ENCODE assay signal across 26 mouse cellular contexts in genomic region chr12:72953089-72953488, GRCm38 (mm10). TPM values are rescaled to one million over a fixed set of nuclear protein-coding genes. Genes with fewer than 3 reads are reported as not detected.
DNase-seq lines count a peak whose midpoint lies in the region; ATAC-seq and TF ChIP-seq lines count a peak whose summit lies in the region.
"Had no signal": no experiment of that assay in that cellular context is flagged by ENCODE, and none has a peak within 500 bp of the region (broad histone marks: within the 10 kb centered on the region; RNA-seq: fewer than 3 reads in every experiment).

No protein-coding gene starts in this region.

- in situ Hi-C loops in CH12.LX (cut with MboI; ENCODE audit: low pct_ligation_motif_present, low pct_unique_long_range_greater_than_20kb, low sequenced_read_pairs): no loop called here

- peaks cover 19% of the 10 kb centered on the region for H3K79me2 ChIP-seq in CH12.LX (replicated peaks; ENCODE audit: control insufficient read depth, extremely low read depth, insufficient read depth, poor library complexity, severe bottlenecking)

- no peak overlapping the region for H3K27ac ChIP-seq in heart, embryonic 10.5 days
- H3K27ac ChIP-seq in CH12.LX (ENCODE audit: insufficient read depth, low read depth): peak overlapping the region; percentile 73
- no peak overlapping the region for H3K27ac ChIP-seq in neural tube, embryonic 15.5 days (replicated peaks)

- peak overlapping the region; percentile 54 for H3K4me2 ChIP-seq in CH12.LX (ENCODE audit: insufficient read depth, low read depth, poor library complexity, severe bottlenecking)
- H3K4me2 ChIP-seq in neural tube, embryonic 15.5 days: no peak overlapping the region

- no peak overlapping the region for H3K4me3 ChIP-seq in heart, embryonic 10.5 days
- peak overlapping the region; percentile 61 to 79 (median 78) for H3K4me3 ChIP-seq in CH12.LX (replicated peaks in 1 of 3; ENCODE audit: low read depth in 2 of 3, low read length in 2 of 3, poor library complexity in 1 of 3)
- H3K4me3 ChIP-seq in neural tube, embryonic 15.5 days (replicated peaks): no peak overlapping the region

- TF ChIP-seq POLR2A in CH12.LX (IDR thresholded peaks at IDR 0.05; ENCODE audit: low read depth, low read length): no peak

- no peak for TF ChIP-seq RAD21 in CH12.LX (IDR thresholded peaks at IDR 0.05; ENCODE audit: low read depth, low read length)

- WGBS in heart, embryonic 10.5 days: 82% methylated on average over 5 of the region's 5 CpGs
- 86% methylated on average over 5 of the region's 5 CpGs for WGBS in neural tube, embryonic 15.5 days

- no peak for TF ChIP-seq CTCF in CH12.LX (conservative IDR thresholded peaks at IDR 0.05 in 1 of 2, IDR thresholded peaks at IDR 0.05 in 1 of 2; ENCODE audit: low read depth in 2 of 2, low read length in 2 of 2)

- dilution Hi-C loops in CH12.LX (cut with MboI; ENCODE audit: extremely low pct_ligation_motif_present, extremely low pct_unique_long_range_greater_than_20kb, low sequenced_read_pairs): no loop called here

- peaks cover 47% of the 10 kb centered on the region for H3K27me3 ChIP-seq in heart, embryonic 10.5 days (ENCODE audit: insufficient read depth, poor library complexity, severe bottlenecking)
- H3K27me3 ChIP-seq in CH12.LX (replicated peaks): no peaks in the 10 kb centered on the region
- peaks cover 30% of the 10 kb centered on the region for H3K27me3 ChIP-seq in neural tube, embryonic 15.5 days (replicated peaks)

- no peak for ATAC-seq in neural tube, embryonic 15.5 days (ENCODE audit: low FRiP score)
- ATAC-seq: activated CD4-positive, CD25-positive, alpha-beta regulatory T cell, adult 4 months; CD4-positive, CD25-positive, alpha-beta regulatory T cell, adult 4 months; Patski had no signal

- intact Hi-C loops in heart, postnatal 25 days (cut with DNase I): no loop called here

- H3K4me1 ChIP-seq in heart, embryonic 10.5 days: peaks cover 16% of the 10 kb centered on the region
- peaks cover 15 to 53% of the 10 kb centered on the region in 2 experiments; a peak in 3 of 4 replicates for H3K4me1 ChIP-seq in CH12.LX (ENCODE audit: control insufficient read depth in 1 of 2, insufficient read depth in 2 of 2)
- H3K4me1 ChIP-seq in neural tube, embryonic 15.5 days: no peaks in the 10 kb centered on the region

- no peaks in the 10 kb centered on the region for H3K36me3 ChIP-seq in heart, embryonic 10.5 days
- peaks cover 20 to 27% of the 10 kb centered on the region in 2 experiments for H3K36me3 ChIP-seq in CH12.LX (replicated peaks in 1 of 2; ENCODE audit: control insufficient read depth in 1 of 2, insufficient read depth in 1 of 2, low read length in 1 of 2)
- H3K36me3 ChIP-seq in neural tube, embryonic 15.5 days: no peaks in the 10 kb centered on the region
- H3K36me3 ChIP-seq: G1E had no signal

- peak overlapping the region; percentile 83 for H3K9ac ChIP-seq in CH12.LX (ENCODE audit: insufficient read depth, low read depth)
- H3K9ac ChIP-seq in neural tube, embryonic 15.5 days (replicated peaks): no peak overlapping the region

- DNase-seq in heart, adult 11 months: peak; percentile 52
- DNase-seq in heart, postnatal 25 days (ENCODE audit: low spot score): no peak
- DNase-seq in heart, embryonic 10.5 days (ENCODE audit: low spot score): peak; percentile 64
- no peak for DNase-seq in heart, adult 9 months (ENCODE audit: low spot score in 2 of 2)
- DNase-seq in CH12.LX (ENCODE audit: extremely low read depth): peak; percentile 62
- DNase-seq: adrenal gland, adult 2 months; adrenal gland, adult 8-10 months; adrenal gland, postnatal 10 days; adrenal gland, postnatal 14 days; adrenal gland, postnatal 25 days; adrenal gland, postnatal 36 days; B cell, adult 2 months; cerebellum, adult 11 months; cerebellum, adult 11-12 months; cerebellum, adult 18-20 months; cerebellum, adult 2 months had no signal

- TF ChIP-seq EP300 in CH12.LX (IDR thresholded peaks at IDR 0.05; ENCODE audit: low read length): no peak

- no peaks in the 10 kb centered on the region for H3K9me3 ChIP-seq in heart, embryonic 10.5 days
- H3K9me3 ChIP-seq in CH12.LX (replicated peaks; ENCODE audit: low read length): no peaks in the 10 kb centered on the region
- no peaks in the 10 kb centered on the region for H3K9me3 ChIP-seq in neural tube, embryonic 15.5 days (replicated peaks)
- H3K9me3 ChIP-seq: G1E had no signal

TF ChIP-seq in CH12.LX, 34 proteins besides CTCF, POLR2A, EP300 and RAD21:
- TF ChIP-seq HCFC1 (IDR thresholded peaks at IDR 0.05; ENCODE audit: low read depth, low read length): peak; percentile 29; the same call in 1 of the 2 replicates
- 0 out of 2 replicates have a peak, but pooled peaks have one; percentile 14 for TF ChIP-seq MEF2A (IDR thresholded peaks at IDR 0.05; ENCODE audit: borderline replicate concordance, low read depth, low read length)
- peak; percentile 23; the same call in 1 of the 2 replicates for TF ChIP-seq TCF12 (IDR thresholded peaks at IDR 0.05; ENCODE audit: low read depth, low read length)
- TF ChIP-seq ELF1 (IDR thresholded peaks at IDR 0.05; ENCODE audit: low read depth, low read length): 0 out of 2 replicates have a peak, but pooled peaks have one; percentile 18
- 0 out of 2 replicates have a peak, but pooled peaks have one; percentile 0 for TF ChIP-seq ZMIZ1 (IDR thresholded peaks at IDR 0.05; ENCODE audit: low read depth, low read length)
- TF ChIP-seq NELFE (IDR thresholded peaks at IDR 0.05; ENCODE audit: low read depth, low read length): no peak
- no peak for TF ChIP-seq TBP (conservative IDR thresholded peaks at IDR 0.05; ENCODE audit: low read depth, low read length)

RNA-seq across cellular contexts. Expression of gene 4930447C04Rik, which starts 12.5 kb away (rescaled TPM):
- under 1 TPM; 0.28 to 0.55 TPM for total RNA-seq in heart, postnatal 25 days (2021)
- polyA plus RNA-seq in heart, embryonic 10.5 days (2016; fragmentation: Nextera tagmentation; extraction: Ambion mirVana): 4.3 and 4.8 TPM in 2 replicates
- total RNA-seq in CH12.LX (2012; rRNA removed): 0.55 and 0.89 TPM in 2 replicates
- total RNA-seq in CH12.LX (2014; rRNA removed): 0.52 and 0.74 TPM in 2 replicates
- 0.74 and 0.85 TPM in 2 replicates for polyA plus RNA-seq in CH12.LX (2012; ENCODE audit: insufficient read length, low read depth)
- polyA plus RNA-seq in neural tube, embryonic 15.5 days (2015; fragmentation: Nextera tagmentation; extraction: Ambion mirVana): 7.4 and 9.7 TPM in 2 replicates
- total RNA-seq: MEL had no signal
- polyA plus RNA-seq: adrenal gland, adult 2 months; C2C12; G1E; Patski had no signal

RNA-seq across cellular contexts. Expression of gene Six6, which starts 13.4 kb away (rescaled TPM):
- not detected for total RNA-seq in heart, postnatal 25 days (2021)
- not detected in 2 replicates for polyA plus RNA-seq in heart, embryonic 10.5 days (2016; fragmentation: Nextera tagmentation; extraction: Ambion mirVana)
- total RNA-seq in CH12.LX (2012; rRNA removed) (0.04 and 0.13 TPM in 2 replicates), CH12.LX (2014; rRNA removed) (not detected in 2 replicates)
- 0.61 and 0.87 TPM in 2 replicates for polyA plus RNA-seq in CH12.LX (2012; ENCODE audit: insufficient read length, low read depth)
- not detected in 2 replicates for polyA plus RNA-seq in neural tube, embryonic 15.5 days (2015; fragmentation: Nextera tagmentation; extraction: Ambion mirVana)
- total RNA-seq: adrenal gland, adult 18-20 months; adrenal gland, adult 2 months; adrenal gland, adult 8-10 months; adrenal gland, postnatal 10 days; adrenal gland, postnatal 14 days; adrenal gland, postnatal 25 days; adrenal gland, postnatal 36 days; adrenal gland, postnatal 4 days; ES-E14; MEL had no signal
- polyA plus RNA-seq: adrenal gland, adult 2 months; C2C12; CD4-positive, CD25-positive, alpha-beta regulatory T cell, adult 4 months; cerebellum, adult 2 months; G1E; Patski had no signal

Comparison
In these comparisons a context has a peak if more than half of its experiments do, and no peak if none do; other contexts are left out.
1. DNase-seq: peak in heart, adult 11 months (single experiment), heart, embryonic 10.5 days (single experiment) and CH12.LX (single experiment); none in heart, postnatal 25 days (single experiment) and heart, adult 9 months (0 of 2).
2. H3K4me3 ChIP-seq: peak in CH12.LX (3 of 3); none in heart, embryonic 10.5 days (single experiment) and neural tube, embryonic 15.5 days (single experiment).